Comparison of ENCODE assay signal across 22 mouse cellular contexts in the genomic region with DNA sequence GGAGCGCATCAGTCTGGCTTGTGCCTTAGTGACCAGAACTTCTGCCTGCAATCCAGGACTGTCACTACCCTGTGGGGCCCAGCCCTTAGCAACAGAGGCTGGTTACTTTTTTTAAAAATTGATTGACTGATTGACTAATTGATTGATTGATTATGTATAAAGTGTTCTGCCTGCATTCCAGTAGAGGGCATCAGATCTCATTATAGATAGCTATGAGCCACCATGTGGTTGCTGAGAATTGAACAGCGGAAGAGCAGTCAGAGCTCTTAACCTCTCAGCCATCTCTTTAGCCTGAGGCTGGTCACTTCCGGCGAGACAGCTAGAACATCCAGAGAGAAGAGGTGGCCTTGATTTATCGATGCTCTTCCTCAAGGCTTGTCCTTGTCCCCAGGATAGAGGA. TPM values are rescaled to one million over a fixed set of nuclear protein-coding genes. Genes with fewer than 3 reads are reported as not detected.
"Had no signal": no experiment of that assay in that cellular context is flagged by ENCODE, and none has a peak within 500 bp of the region (broad histone marks: within the 10 kb centered on the region; RNA-seq: fewer than 3 reads in every experiment).

No protein-coding gene starts in this region.

- ATAC-seq: lung, postnatal 0 days had no signal

- H3K9ac ChIP-seq: liver, embryonic 15.5 days; midbrain, embryonic 12.5 days; neural tube, embryonic 12.5 days had no signal

- H3K4me3 ChIP-seq: limb, embryonic 10.5 days; liver, embryonic 15.5 days; midbrain, embryonic 12.5 days; neural tube, embryonic 12.5 days had no signal

- DNase-seq: kidney, adult 2 months; kidney, postnatal 25 days; layer of hippocampus, adult 9-11 months; lung, adult 2 months; lung, postnatal 4 days; right cerebral cortex, postnatal 14 days; thymus, postnatal 36 days had no signal

- H3K4me2 ChIP-seq: liver, embryonic 11.5 days; liver, embryonic 15.5 days; midbrain, embryonic 12.5 days; neural tube, embryonic 12.5 days had no signal

- H3K36me3 ChIP-seq: limb, embryonic 10.5 days; liver, embryonic 15.5 days; midbrain, embryonic 12.5 days; neural tube, embryonic 12.5 days had no signal

- H3K27me3 ChIP-seq: liver, embryonic 15.5 days; midbrain, embryonic 12.5 days; neural tube, embryonic 12.5 days had no signal

- H3K9me3 ChIP-seq: limb, embryonic 10.5 days; liver, embryonic 15.5 days; midbrain, embryonic 12.5 days; neural tube, embryonic 12.5 days had no signal

- H3K4me1 ChIP-seq: limb, embryonic 10.5 days; liver, embryonic 15.5 days; midbrain, embryonic 12.5 days; neural tube, embryonic 12.5 days had no signal

- H3K27ac ChIP-seq: limb, embryonic 10.5 days; liver, embryonic 15.5 days; midbrain, embryonic 12.5 days; neural tube, embryonic 12.5 days had no signal

RNA-seq across cellular contexts. Expression of a gene that starts 8.6 kb away (rescaled TPM):
- total RNA-seq: megakaryocyte, adult 5-6 weeks had no signal

RNA-seq across cellular contexts. Expression of a gene that starts 24.7 kb away (rescaled TPM):
- total RNA-seq: left cerebral cortex, postnatal 14 days; megakaryocyte, adult 5-6 weeks; monocyte, adult 5-6 weeks; neutrophil, adult 5-6 weeks had no signal
- polyA plus RNA-seq: kidney, adult 2 months; kidney, embryonic 16.5 days; limb, embryonic 10.5 days; limb, embryonic 14.5 days; liver, embryonic 11.5 days; liver, embryonic 15.5 days; lung, adult 2 months; lung, postnatal 0 days; midbrain, embryonic 12.5 days; neural tube, embryonic 12.5 days; small intestine, adult 2 months; stomach, embryonic 16.5 days; thymus, postnatal 0 days had no signal

RNA-seq across cellular contexts. Expression of a gene that starts 25.3 kb away (rescaled TPM):
- total RNA-seq: left cerebral cortex, postnatal 14 days; megakaryocyte, adult 5-6 weeks; monocyte, adult 5-6 weeks; neutrophil, adult 5-6 weeks had no signal
- polyA plus RNA-seq: kidney, adult 2 months; kidney, embryonic 16.5 days; limb, embryonic 10.5 days; limb, embryonic 14.5 days; liver, embryonic 11.5 days; liver, embryonic 15.5 days; lung, adult 2 months; midbrain, embryonic 12.5 days; neural tube, embryonic 12.5 days; small intestine, adult 2 months had no signal
